Mouse (Mus musculus): Measurements from ENCODE around the gene Mroh2b. TPM values are rescaled to one million over a fixed set of nuclear protein-coding genes. Genes with fewer than 3 reads are reported as not detected.

Gene Mroh2b
- polyA plus RNA-seq, 1 experiment from 2014 or later, result not detected

Other genes with a start within 250 kb of the Mroh2b start
- gene C6, start 171.6 kb upstream of the Mroh2b start, polyA plus RNA-seq (2014; fragmentation: Nextera tagmentation; extraction: Ambion mirVana), result not detected in 2 replicates
- gene C7, start 165.0 kb downstream of the Mroh2b start, polyA plus RNA-seq (2014; fragmentation: Nextera tagmentation; extraction: Ambion mirVana), result 0.08 and 0.10 TPM in 2 replicates
- 1.3 and 1.4 TPM in 2 replicates for gene Card6, start 209.8 kb downstream of the Mroh2b start, polyA plus RNA-seq (2014; fragmentation: Nextera tagmentation; extraction: Ambion mirVana)
- gene Rpl37, start 217.9 kb downstream of the Mroh2b start, polyA plus RNA-seq (2014; fragmentation: Nextera tagmentation; extraction: Ambion mirVana), result 728 and 826 TPM in 2 replicates
- 36.2 and 39.3 TPM in 2 replicates for gene Prkaa1, start 245.1 kb downstream of the Mroh2b start, polyA plus RNA-seq (2014; fragmentation: Nextera tagmentation; extraction: Ambion mirVana)

All from liver, embryonic 11.5 days (tissue).